Mouse (Mus musculus) inflammation-experienced regulatory T-cells, adult 16 weeks (primary cell): ENCODE data around the gene Obp2a. TPM values are rescaled to one million over a fixed set of nuclear protein-coding genes. Genes with fewer than 3 reads are reported as not detected.

Experiments used
- polyA plus RNA-seq: library from polyadenylated mRNA; unstranded; fragments of 100-300 nt; shearing (Covaris generic); gene quantifications from one replicate; pipeline ENCODE4 v1.2.1, GENCODE M21; 2017

Obp2a gene
- not detected for polyA plus RNA-seq

DNA sequence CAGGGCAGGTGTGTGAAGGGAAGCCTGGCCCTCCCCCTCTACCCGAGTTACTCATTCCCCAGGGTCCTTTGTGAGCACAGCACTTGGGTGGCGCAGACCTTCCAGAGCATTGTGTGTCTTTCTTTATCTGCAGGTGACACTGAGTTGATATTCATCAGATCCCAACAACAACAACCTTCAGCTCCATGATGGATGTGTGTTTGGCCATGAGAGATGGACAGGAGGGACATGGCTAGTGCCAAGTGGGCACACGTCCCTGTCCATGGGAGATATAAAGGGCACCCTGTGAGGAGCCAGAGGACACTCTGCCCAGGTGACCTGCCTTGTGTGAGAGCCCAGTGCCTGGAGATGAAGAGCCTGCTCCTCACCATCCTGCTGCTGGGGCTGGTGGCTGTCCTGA, at the start of gene Obp2a:
Gene Obp2a, plus strand, starts transcription at position 301 of the 400 bp plus-strand sequence.

GRCm38 (mm10) chr2:25652902-25653301, 46.9 kb upstream of the Obp2a start, which contains the start of gene Lcn8:
Gene Lcn8, plus strand, starts transcription at chr2:25653120.

DNA sequence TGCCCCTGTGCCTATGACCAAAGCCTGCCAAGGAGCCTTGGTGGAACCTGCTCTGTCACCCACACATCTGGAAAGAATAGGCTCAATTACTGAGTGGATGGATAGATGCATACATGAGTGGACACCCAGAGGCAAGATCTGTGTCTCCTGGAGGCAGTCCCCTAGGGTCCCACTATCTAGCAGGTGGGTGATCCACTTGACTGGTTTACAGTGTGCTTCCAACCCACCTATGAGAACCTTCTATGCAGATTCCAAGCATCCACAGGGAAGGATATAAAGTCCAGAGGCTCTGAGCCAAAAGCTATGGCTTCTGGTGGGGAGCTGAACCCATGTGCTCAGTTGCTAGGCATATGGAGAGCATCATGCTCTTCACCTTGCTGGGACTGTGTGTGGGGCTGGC, 42.2 kb upstream of the Obp2a start, which contains the start of gene Lcn5:
Gene Lcn5, plus strand, starts transcription at position 301 of the 400 bp plus-strand sequence.

GRCm38 (mm10) chr2:25676486-25676885, 23.4 kb upstream of the Obp2a start, which contains the start of gene Lcn6:
Gene Lcn6, plus strand, starts transcription at chr2:25676786.

DNA sequence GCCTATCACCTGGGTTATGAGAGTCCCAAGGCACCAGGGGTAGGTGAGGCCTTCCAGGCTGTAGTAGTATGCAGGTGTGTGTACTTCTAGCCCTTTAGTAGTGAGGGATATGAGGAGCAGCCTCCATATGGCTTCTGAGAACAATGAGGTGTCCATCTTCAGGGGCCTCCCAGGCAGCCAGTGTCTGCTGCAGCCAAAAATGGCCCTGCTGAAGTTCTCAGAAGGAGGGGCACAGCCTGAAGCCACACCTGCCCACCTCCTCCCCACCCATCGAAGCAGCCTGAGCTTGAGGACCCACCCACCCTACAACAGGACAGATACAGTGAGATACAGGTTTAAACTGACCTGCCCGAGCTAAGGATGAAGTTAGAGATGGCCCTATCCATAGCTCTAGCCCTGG, 17.4 kb upstream of the Obp2a start, which contains the start of gene Lcn10:
Gene Lcn10, plus strand, starts transcription at position 301 of the 400 bp plus-strand sequence.

GRCm38 (mm10) chr2:25706643-25707481, 7.0 kb downstream of the Obp2a start, which contains the start of gene Bmyc:
Gene Bmyc, plus strand, starts transcription at chr2:25706739.

GRCm38 (mm10) chr2:25736709-25737108, 36.9 kb downstream of the Obp2a start, which contains the start of gene Obp2b:
Gene Obp2b, plus strand, starts transcription at chr2:25737009.

Other genes starting within 250 kb of the Obp2a start
- gene Clic3, start 243.2 kb upstream of the Obp2a start, polyA plus RNA-seq = 3.9 TPM
- 100 TPM for gene Paxx, start 238.9 kb upstream of the Obp2a start, polyA plus RNA-seq
- not detected for gene Ptgds, start 230.0 kb upstream of the Obp2a start, polyA plus RNA-seq
- not detected for gene Lcn12, start 206.1 kb upstream of the Obp2a start, polyA plus RNA-seq
- gene Fbxw5, start 199.3 kb upstream of the Obp2a start, polyA plus RNA-seq = 130 TPM
- gene C8g, start 198.3 kb upstream of the Obp2a start, polyA plus RNA-seq = 10.9 TPM
- 124 TPM for gene Traf2, start 153.1 kb upstream of the Obp2a start, polyA plus RNA-seq
- gene Edf1, start 142.2 kb upstream of the Obp2a start, polyA plus RNA-seq = 318 TPM
- gene Mamdc4, start 125.2 kb upstream of the Obp2a start, polyA plus RNA-seq = 0.45 TPM
- gene Phpt1, start 124.8 kb upstream of the Obp2a start, polyA plus RNA-seq = 73.4 TPM
- not detected for gene Ajm1, start 118.3 kb upstream of the Obp2a start, polyA plus RNA-seq
- 17.8 TPM for gene Rabl6, start 91.5 kb upstream of the Obp2a start, polyA plus RNA-seq
- gene Ccdc183, start 82.4 kb upstream of the Obp2a start, polyA plus RNA-seq = not detected
- 1.0 TPM for gene Tmem141, start 78.0 kb upstream of the Obp2a start, polyA plus RNA-seq
- gene Fcna, start 72.0 kb upstream of the Obp2a start, polyA plus RNA-seq = 16.4 TPM
- gene Lcn8, start 46.9 kb upstream of the Obp2a start, polyA plus RNA-seq = not detected
- gene Lcn5, start 42.1 kb upstream of the Obp2a start, polyA plus RNA-seq = not detected
- not detected for gene Lcn6, start 23.3 kb upstream of the Obp2a start, polyA plus RNA-seq
- gene Lcn10, start 17.3 kb upstream of the Obp2a start, polyA plus RNA-seq = 0.62 TPM
- gene Bmyc, start 6.7 kb downstream of the Obp2a start, polyA plus RNA-seq = 179 TPM
- gene Obp2b, start 37.0 kb downstream of the Obp2a start, polyA plus RNA-seq = not detected
- not detected for gene Lcn3, start 65.5 kb downstream of the Obp2a start, polyA plus RNA-seq
- gene Lcn11, start 77.0 kb downstream of the Obp2a start, polyA plus RNA-seq = not detected
- not detected for gene Gm13539, start 82.2 kb downstream of the Obp2a start, polyA plus RNA-seq
- not detected for gene Glt6d1, start 115.8 kb downstream of the Obp2a start, polyA plus RNA-seq
- gene Lcn9, start 123.1 kb downstream of the Obp2a start, polyA plus RNA-seq = not detected
- gene Sohlh1, start 147.2 kb downstream of the Obp2a start, polyA plus RNA-seq = 0.52 TPM
- 0.72 TPM for gene Kcnt1, start 163.7 kb downstream of the Obp2a start, polyA plus RNA-seq